Mouse (Mus musculus): ENCODE measurements at regions not wholly inside any gene's neighbourhood (a gene's known extent, or its start where the extent isn't known, plus 50 kb on each side); places are given as distances from the start of the nearest gene placed in this dataset.

GRCm38 (mm10) chr15:61489731-61490130 lies 566.9 kb upstream of the A1bg start:
- no peak overlapping the region for H3K9ac ChIP-seq
- no peaks in the 10 kb centered on the region for H3K9me3 ChIP-seq (replicated peaks)
- no peak overlapping the region for H3K4me3 ChIP-seq (replicated peaks)
- ATAC-seq (ENCODE audit: low read depth), result no peak
- 59% methylated on average over 4 of the region's 4 CpGs for WGBS (ENCODE audit: insufficient replicate concordance)
- no peaks in the 10 kb centered on the region for H3K36me3 ChIP-seq
- no peak overlapping the region for H3K4me2 ChIP-seq
- DNase-seq, result no peak
- no peaks in the 10 kb centered on the region for H3K27me3 ChIP-seq
- H3K27ac ChIP-seq, result no peak overlapping the region
- H3K4me1 ChIP-seq (replicated peaks), result no peaks in the 10 kb centered on the region

GRCm38 (mm10) chr15:61481861-61482260 lies 559.0 kb upstream of the A1bg start:
- 68% methylated on average over 7 of the region's 7 CpGs for WGBS (ENCODE audit: insufficient replicate concordance)
- H3K4me1 ChIP-seq (replicated peaks), result no peaks in the 10 kb centered on the region
- H3K36me3 ChIP-seq, result no peaks in the 10 kb centered on the region
- no peak overlapping the region for H3K4me2 ChIP-seq
- H3K9ac ChIP-seq, result no peak overlapping the region
- no peak overlapping the region for H3K4me3 ChIP-seq (replicated peaks)
- no peak overlapping the region for H3K27ac ChIP-seq
- no peaks in the 10 kb centered on the region for H3K27me3 ChIP-seq
- ATAC-seq (ENCODE audit: low read depth) (no peak), DNase-seq (no peak)
- H3K9me3 ChIP-seq (replicated peaks), result no peaks in the 10 kb centered on the region

DNA sequence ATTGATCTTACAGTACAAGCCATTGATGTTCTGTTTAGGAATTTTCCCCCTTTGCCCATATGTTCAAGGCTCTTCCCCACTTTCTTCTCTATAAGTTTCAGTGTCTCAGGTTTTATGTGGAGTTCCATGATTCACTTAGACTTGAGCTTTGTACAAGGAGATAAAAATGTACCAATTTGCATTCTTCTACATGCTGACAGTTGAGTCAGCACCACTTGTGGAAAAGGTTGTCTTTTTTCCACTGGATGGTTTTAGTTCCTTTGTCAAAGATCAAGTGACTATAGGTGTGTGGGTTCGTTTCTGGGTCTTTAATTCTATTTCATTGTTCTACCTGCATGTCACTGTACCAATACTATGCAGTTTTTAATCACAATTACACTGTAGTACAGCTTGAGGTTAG lies 551.1 kb upstream of the A1bg start:
- Histone ChIP-seq H3K4me2 (no peak overlapping the region), H3K27ac (no peak overlapping the region), H3K27me3 (no peaks in the 10 kb centered on the region), H3K36me3 (no peaks in the 10 kb centered on the region), H3K9ac (no peak overlapping the region), H3K4me1 (replicated peaks) (no peaks in the 10 kb centered on the region), H3K9me3 (replicated peaks) (no peaks in the 10 kb centered on the region), H3K4me3 (replicated peaks) (no peak overlapping the region)
- WGBS (ENCODE audit: insufficient replicate concordance), result 23% methylated on average over 1 of the region's 1 CpGs
- DNase-seq (no peak), ATAC-seq (ENCODE audit: low read depth) (no peak)

DNA sequence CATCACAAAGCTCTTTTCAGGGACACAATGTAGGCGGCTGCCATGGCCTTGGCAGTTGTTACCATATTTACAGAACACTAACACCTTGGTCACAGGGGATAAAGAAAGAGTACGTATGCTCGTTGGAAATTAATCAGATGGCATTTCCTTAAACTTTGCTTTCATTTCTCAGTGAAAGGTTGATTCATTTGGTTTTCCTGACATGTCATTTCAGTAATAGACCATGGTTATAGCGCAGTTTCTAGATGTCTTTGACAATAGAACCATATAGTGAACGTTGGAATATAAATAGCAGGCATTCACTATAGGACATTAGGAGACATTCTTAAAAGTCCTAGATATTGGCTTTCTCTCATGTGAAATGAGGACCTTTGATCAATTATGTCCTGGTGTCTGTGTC lies 532.2 kb upstream of the A1bg start:
- H3K36me3 ChIP-seq, result no peaks in the 10 kb centered on the region
- no peaks in the 10 kb centered on the region for H3K27me3 ChIP-seq
- no peaks in the 10 kb centered on the region for H3K9me3 ChIP-seq (replicated peaks)
- H3K4me1 ChIP-seq (replicated peaks), result no peaks in the 10 kb centered on the region; the same call in 1 of the 2 replicates
- no peak overlapping the region for H3K4me2 ChIP-seq
- H3K27ac ChIP-seq, result no peak overlapping the region
- no peak overlapping the region for H3K9ac ChIP-seq
- DNase-seq (no peak), ATAC-seq (ENCODE audit: low read depth) (no peak)
- 62% methylated on average over 5 of the region's 5 CpGs for WGBS (ENCODE audit: insufficient replicate concordance)
- H3K4me3 ChIP-seq (replicated peaks), result no peak overlapping the region

GRCm38 (mm10) chr15:61454350-61454671 lies 531.5 kb upstream of the A1bg start:
- H3K9ac ChIP-seq, result no peak overlapping the region
- no peaks in the 10 kb centered on the region for H3K9me3 ChIP-seq (replicated peaks)
- H3K27ac ChIP-seq, result no peak overlapping the region
- no peak for DNase-seq
- no peak overlapping the region for H3K4me2 ChIP-seq
- H3K4me1 ChIP-seq (replicated peaks), result no peaks in the 10 kb centered on the region; the same call in 1 of the 2 replicates
- H3K4me3 ChIP-seq (replicated peaks), result no peak overlapping the region
- H3K36me3 ChIP-seq, result no peaks in the 10 kb centered on the region
- no peak for ATAC-seq (ENCODE audit: low read depth)
- WGBS (ENCODE audit: insufficient replicate concordance), result 59% methylated on average over 1 of the region's 1 CpGs
- H3K27me3 ChIP-seq, result no peaks in the 10 kb centered on the region

DNA sequence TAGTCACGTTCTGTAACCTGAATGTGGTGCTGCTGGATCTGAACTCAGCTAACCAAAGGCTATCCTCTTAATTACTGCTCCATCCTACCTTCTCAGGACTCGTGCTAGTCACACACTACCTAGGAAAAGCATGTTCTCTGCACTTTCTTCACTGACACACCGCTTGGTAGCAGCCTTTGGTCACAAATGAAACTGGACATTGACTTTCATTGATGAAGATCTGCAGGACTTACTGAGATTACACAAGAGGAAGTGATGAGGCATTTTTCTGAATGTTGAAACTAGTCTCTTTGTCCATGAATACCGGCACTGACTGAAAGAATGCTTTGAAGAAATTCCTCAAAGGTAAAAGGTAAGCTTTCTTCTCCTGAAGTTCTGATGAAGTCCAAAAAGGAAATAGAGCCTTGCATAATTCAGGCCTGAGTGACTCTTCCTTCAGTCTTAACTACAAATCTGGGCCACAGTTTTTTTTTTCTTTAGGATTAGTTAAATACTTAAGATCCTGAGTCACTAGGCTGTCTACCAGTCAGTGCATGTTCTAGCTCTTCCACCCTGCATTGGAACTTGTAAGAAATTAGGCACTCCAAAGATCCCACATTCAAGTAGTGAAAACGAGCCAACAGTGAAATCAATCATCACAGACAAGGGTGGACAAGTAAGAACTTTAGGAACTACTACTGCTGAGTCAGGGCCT lies 531.0 kb upstream of the A1bg start:
- ATAC-seq (ENCODE audit: low read depth), result no peak
- Histone ChIP-seq H3K4me1 (replicated peaks) (no peaks in the 10 kb centered on the region; the same call in 1 of the 2 replicates), H3K27me3 (no peaks in the 10 kb centered on the region), H3K9ac (no peak overlapping the region), H3K4me2 (no peak overlapping the region), H3K27ac (no peak overlapping the region), H3K4me3 (replicated peaks) (no peak overlapping the region), H3K9me3 (replicated peaks) (no peaks in the 10 kb centered on the region), H3K36me3 (no peaks in the 10 kb centered on the region)
- 33% methylated on average over 5 of the region's 5 CpGs for WGBS (ENCODE audit: insufficient replicate concordance)
- no peak for DNase-seq

DNA sequence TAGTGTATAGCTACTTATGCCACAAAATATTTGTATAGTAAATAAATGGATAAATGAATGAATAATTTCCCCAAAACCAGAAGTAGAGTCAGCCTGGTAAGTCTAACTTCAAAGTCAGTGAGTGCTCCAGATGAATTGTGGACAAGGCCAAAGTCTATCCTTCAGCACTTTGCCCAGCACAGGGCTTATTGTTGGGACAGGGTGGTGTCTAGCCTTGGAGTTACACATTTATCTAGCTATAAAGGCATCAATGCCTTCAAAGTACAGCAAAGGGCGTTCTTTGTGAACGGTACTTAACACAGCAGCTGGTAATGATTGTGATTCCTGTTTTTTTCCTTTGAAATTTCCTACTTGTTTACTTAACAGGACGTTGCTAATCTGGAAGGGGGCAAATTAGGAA lies 527.4 kb upstream of the A1bg start:
- DNase-seq, result no peak

GRCm38 (mm10) chr15:61448482-61448881 lies 525.7 kb upstream of the A1bg start:
- Histone ChIP-seq H3K27ac (no peak overlapping the region), H3K4me2 (no peak overlapping the region), H3K9me3 (replicated peaks) (no peaks in the 10 kb centered on the region), H3K9ac (no peak overlapping the region), H3K27me3 (no peaks in the 10 kb centered on the region), H3K4me3 (replicated peaks) (no peak overlapping the region), H3K36me3 (no peaks in the 10 kb centered on the region), H3K4me1 (replicated peaks) (no peaks in the 10 kb centered on the region)
- DNase-seq, result no peak
- no peak for ATAC-seq (ENCODE audit: low read depth)
- WGBS (ENCODE audit: insufficient replicate concordance), result 59% methylated on average over 2 of the region's 2 CpGs

More for the DNA sequence above, 527.4 kb upstream of the A1bg start:
- Histone ChIP-seq H3K27ac (no peak overlapping the region), H3K27me3 (no peaks in the 10 kb centered on the region), H3K4me2 (no peak overlapping the region), H3K36me3 (no peaks in the 10 kb centered on the region), H3K4me1 (replicated peaks) (no peaks in the 10 kb centered on the region; the same call in 1 of the 2 replicates), H3K9ac (no peak overlapping the region), H3K9me3 (replicated peaks) (no peaks in the 10 kb centered on the region), H3K4me3 (replicated peaks) (no peak overlapping the region)
- no peak for ATAC-seq (ENCODE audit: low read depth)
- 35% methylated on average over 3 of the region's 3 CpGs for WGBS (ENCODE audit: insufficient replicate concordance)

- WGBS (ENCODE audit: insufficient replicate concordance), result 61% methylated on average over 4 of the region's 4 CpGs
- no peak overlapping the region for H3K27ac ChIP-seq
These were observed 523.4 kb upstream of the A1bg start for GRCm38 (mm10) chr15:61446053-61446840.

GRCm38 (mm10) chr15:61441734-61442398 lies 519.1 kb upstream of the A1bg start:
- H3K27ac ChIP-seq, result no peak overlapping the region
- no peaks in the 10 kb centered on the region for H3K4me1 ChIP-seq (replicated peaks)
- H3K4me2 ChIP-seq, result no peak overlapping the region
- WGBS (ENCODE audit: insufficient replicate concordance), result 47% methylated on average over 4 of the region's 4 CpGs
- ATAC-seq (ENCODE audit: low read depth), result no peak
- H3K36me3 ChIP-seq, result no peaks in the 10 kb centered on the region
- no peak for DNase-seq
- H3K27me3 ChIP-seq, result no peaks in the 10 kb centered on the region
- no peak overlapping the region for H3K4me3 ChIP-seq (replicated peaks)
- H3K9ac ChIP-seq, result no peak overlapping the region
- H3K9me3 ChIP-seq (replicated peaks), result no peaks in the 10 kb centered on the region

More at GRCm38 (mm10) chr15:61446053-61446840, 523.4 kb upstream of the A1bg start:
- ATAC-seq (ENCODE audit: low read depth) (no peak), DNase-seq (no peak)
- H3K27me3 ChIP-seq, result no peaks in the 10 kb centered on the region
- no peaks in the 10 kb centered on the region for H3K4me1 ChIP-seq (replicated peaks)
- no peak overlapping the region for H3K4me3 ChIP-seq (replicated peaks)
- H3K36me3 ChIP-seq, result no peaks in the 10 kb centered on the region
- no peak overlapping the region for H3K9ac ChIP-seq
- H3K9me3 ChIP-seq (replicated peaks), result no peaks in the 10 kb centered on the region
- no peak overlapping the region for H3K4me2 ChIP-seq

GRCm38 (mm10) chr15:61441012-61441411 lies 518.2 kb upstream of the A1bg start:
- Histone ChIP-seq H3K27me3 (no peaks in the 10 kb centered on the region), H3K4me1 (replicated peaks) (no peaks in the 10 kb centered on the region), H3K9me3 (replicated peaks) (no peaks in the 10 kb centered on the region), H3K36me3 (no peaks in the 10 kb centered on the region), H3K9ac (no peak overlapping the region), H3K27ac (no peak overlapping the region), H3K4me3 (replicated peaks) (no peak overlapping the region), H3K4me2 (no peak overlapping the region)
- 58% methylated on average over 2 of the region's 2 CpGs for WGBS (ENCODE audit: insufficient replicate concordance)
- ATAC-seq (ENCODE audit: low read depth), result no peak
- DNase-seq, result no peak
